Mouse (Mus musculus) embryonic facial prominence, embryonic 14.5 days (tissue): ENCODE results near the gene Sox5. TPM values are rescaled to one million over a fixed set of nuclear protein-coding genes. Genes with fewer than 3 reads are reported as not detected.

Experiments
- ATAC-seq: fragments of 200-750 bp; cut with Nextera tagmentation; 2 replicates; pipeline ENCODE4 v1.8.0; 2017; ENCODE audit warnings: low read depth, moderate number of reproducible peaks, moderate TSS enrichment
- DNase-seq: peaks from one replicate; pipeline ENCODE4 v3.0.0-alpha.2; 2015; ENCODE audit warnings: low spot score
- H3K27ac ChIP-seq: fragments of 300-500 bp; sonication (generic); replicated peaks from 2 replicates; pipeline ENCODE4 v1.5.1; 2014; ENCODE audit warnings: low read depth, mild to moderate bottlenecking, low read length, moderate library complexity
- H3K27me3 ChIP-seq: fragments of 300-500 bp; sonication (generic); replicated peaks from 2 replicates; pipeline ENCODE4 v1.6.1; 2014; ENCODE audit warnings: low read length; ENCODE audit not compliant: control insufficient read depth, insufficient read depth
- H3K36me3 ChIP-seq: fragments of 300-500 bp; sonication (generic); 2 replicates; pipeline ENCODE4 v1.6.1; 2014; ENCODE audit warnings: low read length, mixed read lengths; ENCODE audit not compliant: control insufficient read depth, insufficient read depth
- H3K4me1 ChIP-seq: fragments of 300-500 bp; sonication (generic); 2 replicates; pipeline ENCODE4 v1.6.1; 2014; ENCODE audit warnings: antibody characterized with exemption, low read length; ENCODE audit not compliant: control insufficient read depth, insufficient read depth
- H3K4me2 ChIP-seq: fragments of 300-500 bp; sonication (generic); 2 replicates; pipeline ENCODE4 v1.6.1; 2014; ENCODE audit warnings: low read depth, mild to moderate bottlenecking, low read length, moderate library complexity, mixed read lengths
- H3K4me3 ChIP-seq: fragments of 300-500 bp; sonication (generic); 2 replicates; pipeline ENCODE4 v1.5.1; 2014; ENCODE audit warnings: low read depth, mild to moderate bottlenecking, low read length
- H3K9ac ChIP-seq: fragments of 300-500 bp; sonication (generic); 2 replicates; pipeline ENCODE4 v1.6.1; 2014; ENCODE audit warnings: low read depth, mild to moderate bottlenecking, low read length, moderate library complexity, mixed read lengths
- H3K9me3 ChIP-seq: fragments of 300-500 bp; sonication (generic); 2 replicates; pipeline ENCODE4 v1.6.1; 2016; ENCODE audit warnings: low read length; ENCODE audit not compliant: control insufficient read depth
- WGBS: fragments of 180-500 bp; shearing (Covaris S2); extraction: QIAGEN DNeasy Blood & Tissue Kit; methylation state at CpG from one replicate; pipeline ENCODE4 v1.1.7; 2014; 5-methylcytosine and 5-hydroxymethylcytosine counted together
- polyA plus RNA-seq: library from polyadenylated mRNA; unstranded; fragments of >200 nt; fragmentation: Nextera tagmentation; extraction: Ambion mirVana; gene quantifications from 2 replicates; pipeline ENCODE4 v1.2.1, GENCODE M21; 2014

Gene Sox5
- polyA plus RNA-seq, 1 experiment from 2014 or later = 10.8 TPM

DNA sequence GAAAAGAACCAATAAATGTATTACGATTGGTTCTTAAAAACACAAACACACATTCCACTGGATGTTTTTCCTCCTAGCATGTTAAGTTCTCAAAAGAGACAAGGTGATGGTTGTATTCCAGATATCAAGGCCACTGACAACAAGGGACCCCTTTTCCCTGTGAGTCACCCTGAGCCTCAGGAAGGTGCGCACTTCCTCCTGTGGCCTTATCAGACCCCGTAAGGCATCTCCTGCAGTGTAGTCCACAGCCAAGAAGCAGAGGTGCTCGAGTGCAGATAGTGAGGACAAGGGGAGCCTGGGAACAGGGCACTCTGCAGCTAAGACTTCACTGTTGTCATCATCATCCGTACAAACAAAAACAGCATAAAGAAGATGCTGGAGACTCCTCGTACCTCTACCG is 939.8 kb downstream of the Sox5 start:
- WGBS = 88% methylated on average over 7 of the region's 7 CpGs
- H3K4me1 ChIP-seq = no peaks in the 10 kb centered on the region; the same call in 1 of the 2 replicates
- ATAC-seq = no peak
- peaks cover 60% of the 10 kb centered on the region for H3K27me3 ChIP-seq
- no peaks in the 10 kb centered on the region for H3K9me3 ChIP-seq
- no peak overlapping the region for H3K4me2 ChIP-seq
- no peaks in the 10 kb centered on the region for H3K36me3 ChIP-seq
- no peak for DNase-seq
- H3K27ac ChIP-seq = no peak overlapping the region
- no peak overlapping the region for H3K4me3 ChIP-seq
- H3K9ac ChIP-seq = no peak overlapping the region

DNA sequence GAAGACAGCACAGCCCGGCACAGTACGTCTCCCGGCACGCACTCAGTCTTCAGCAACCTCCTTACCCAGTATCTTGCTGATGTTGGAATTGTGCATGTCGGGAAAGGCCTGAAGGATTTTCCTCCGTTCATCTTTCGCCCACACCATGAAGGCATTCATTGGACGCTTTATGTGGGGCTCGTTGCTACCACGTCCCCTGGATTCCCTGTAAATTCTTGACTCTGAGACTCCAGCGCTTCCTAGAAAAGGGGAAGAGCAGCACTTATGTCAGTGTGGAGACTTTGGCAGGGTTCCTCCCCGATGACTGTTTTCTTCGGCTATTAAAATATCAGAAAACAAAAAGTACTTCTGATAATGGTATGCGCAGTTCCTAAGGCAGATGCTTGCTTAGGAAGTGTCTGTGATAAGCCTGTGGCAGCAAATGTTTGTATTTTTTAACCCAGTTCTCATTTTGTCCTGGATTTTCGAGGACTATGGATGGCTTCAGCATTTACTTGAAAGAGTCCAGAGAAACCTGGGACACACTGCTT is 940.6 kb downstream of the Sox5 start:
- DNase-seq (no peak), ATAC-seq (no peak)
- Histone ChIP-seq H3K27ac (no peak overlapping the region), H3K4me2 (no peak overlapping the region), H3K4me3 (no peak overlapping the region), H3K4me1 (no peaks in the 10 kb centered on the region; the same call in 1 of the 2 replicates), H3K27me3 (peaks cover 60% of the 10 kb centered on the region), H3K36me3 (no peaks in the 10 kb centered on the region), H3K9me3 (no peaks in the 10 kb centered on the region), H3K9ac (no peak overlapping the region)
- 89% methylated on average over 15 of the region's 15 CpGs for WGBS

DNA sequence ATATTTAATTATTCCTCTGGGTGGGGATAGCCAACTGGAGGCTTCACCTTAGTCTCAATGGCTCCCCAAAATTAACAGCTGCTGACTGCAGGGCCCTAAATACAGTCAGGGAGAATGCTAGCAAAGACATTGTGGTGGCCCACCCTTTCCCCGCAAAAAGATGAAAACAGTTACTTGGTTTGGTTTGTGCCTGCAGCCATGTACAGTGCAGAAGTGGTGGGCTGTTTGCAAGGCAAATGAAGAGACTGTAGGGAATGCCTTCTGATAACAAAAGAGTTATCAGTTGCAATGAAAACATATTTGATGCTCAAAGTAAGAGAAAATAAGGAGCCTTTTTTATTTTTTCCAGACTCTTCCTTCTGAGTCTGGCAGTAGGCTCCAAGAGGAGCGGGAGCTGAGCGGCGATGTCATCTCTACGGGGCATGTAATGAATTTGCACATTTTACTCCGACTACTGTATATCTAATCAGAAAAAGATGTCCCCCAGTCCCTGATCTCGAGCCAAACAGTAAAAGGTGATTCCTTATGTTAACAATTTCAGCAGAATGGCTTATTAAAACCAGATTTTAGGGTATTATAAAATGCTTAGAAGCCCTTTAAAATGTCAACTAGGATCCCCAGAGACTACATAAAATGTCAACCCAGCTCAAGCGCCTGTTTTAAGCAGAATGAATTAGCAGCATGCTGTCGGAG is 943.2 kb downstream of the Sox5 start:
- peaks cover 60% of the 10 kb centered on the region for H3K27me3 ChIP-seq
- WGBS = 41% methylated on average over 9 of the region's 9 CpGs
- ATAC-seq (no peak), DNase-seq (peak; percentile 51)
- H3K4me1 ChIP-seq = no peaks in the 10 kb centered on the region
- H3K4me3 ChIP-seq = no peak overlapping the region
- H3K9ac ChIP-seq = no peak overlapping the region
- no peaks in the 10 kb centered on the region for H3K9me3 ChIP-seq
- no peak overlapping the region for H3K27ac ChIP-seq
- H3K4me2 ChIP-seq = no peak overlapping the region
- no peaks in the 10 kb centered on the region; the same call in 1 of the 2 replicates for H3K36me3 ChIP-seq

DNA sequence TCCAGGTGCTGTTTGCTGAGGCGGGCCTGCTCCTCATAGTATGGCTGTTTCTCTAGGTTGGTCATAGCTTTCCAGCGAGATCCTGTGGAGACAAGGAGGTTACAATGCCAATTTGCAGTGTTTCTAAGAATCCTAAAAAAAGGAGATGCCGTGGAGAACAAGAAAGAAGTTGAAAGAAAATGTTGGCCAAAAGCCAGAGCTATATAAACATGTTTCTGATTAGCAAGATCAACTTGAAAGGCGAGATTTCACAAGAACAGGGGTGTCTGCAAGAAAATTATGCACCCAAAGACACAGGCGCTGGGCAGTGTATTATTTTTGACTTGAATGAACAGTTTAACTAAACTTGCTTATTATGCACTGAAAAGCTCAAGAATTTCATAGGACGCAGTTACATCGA is 946.4 kb downstream of the Sox5 start:
- no peak overlapping the region for H3K4me2 ChIP-seq
- 57% methylated on average over 7 of the region's 7 CpGs for WGBS
- no peak for ATAC-seq

DNA sequence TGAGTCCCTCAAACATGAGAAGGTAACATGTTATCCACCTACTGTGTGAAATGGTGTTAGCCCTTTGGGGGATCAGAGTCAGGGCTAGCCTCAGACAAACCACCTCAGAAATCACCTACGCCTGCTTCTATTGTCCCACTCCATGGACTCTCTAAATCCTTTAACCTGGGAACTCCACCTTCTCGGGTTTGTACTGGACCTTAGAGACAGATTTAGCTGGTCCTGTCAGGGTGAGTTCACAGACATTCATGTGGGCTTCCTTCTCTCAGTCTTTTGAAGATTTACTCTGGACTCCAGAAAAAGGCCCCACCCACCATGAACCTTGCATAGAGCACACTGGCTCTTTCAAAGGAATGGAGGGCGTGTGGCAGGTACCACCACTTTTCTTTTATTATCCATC is 947.8 kb downstream of the Sox5 start:
- H3K4me1 ChIP-seq = no peaks in the 10 kb centered on the region
- H3K27ac ChIP-seq = no peak overlapping the region
- H3K9me3 ChIP-seq = no peaks in the 10 kb centered on the region
- no peak overlapping the region for H3K4me3 ChIP-seq
- peaks cover 39% of the 10 kb centered on the region for H3K27me3 ChIP-seq
- WGBS = 95% methylated on average over 3 of the region's 3 CpGs
- DNase-seq (no peak), ATAC-seq (no peak)
- H3K36me3 ChIP-seq = no peaks in the 10 kb centered on the region; the same call in 1 of the 2 replicates
- no peak overlapping the region for H3K9ac ChIP-seq
- H3K4me2 ChIP-seq = no peak overlapping the region

More for the DNA sequence above, 946.4 kb downstream of the Sox5 start:
- no peak overlapping the region for H3K9ac ChIP-seq
- no peaks in the 10 kb centered on the region for H3K9me3 ChIP-seq
- H3K27ac ChIP-seq = no peak overlapping the region
- no peak overlapping the region for H3K4me3 ChIP-seq
- DNase-seq = peak; percentile 67
- H3K36me3 ChIP-seq = no peaks in the 10 kb centered on the region; the same call in 1 of the 2 replicates
- H3K27me3 ChIP-seq = peaks cover 50% of the 10 kb centered on the region
- H3K4me1 ChIP-seq = no peaks in the 10 kb centered on the region

DNA sequence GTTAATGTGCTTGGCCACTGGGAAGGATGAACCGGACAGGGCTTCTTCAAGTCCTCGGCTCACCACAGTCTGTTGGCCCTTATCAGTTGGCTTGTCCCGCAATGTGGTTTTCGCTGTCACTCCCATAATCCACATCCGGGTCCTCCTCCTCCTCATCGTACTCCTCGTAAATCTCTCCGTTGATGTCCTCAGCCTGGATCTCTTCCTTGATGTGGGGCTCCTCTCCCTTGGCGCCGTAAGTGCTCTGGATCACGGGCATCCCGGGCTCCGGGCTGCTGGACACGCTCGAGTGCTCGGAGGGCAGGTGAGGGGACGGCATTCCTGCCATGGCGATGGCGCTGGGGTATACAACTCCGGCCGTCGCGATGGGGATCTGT is 948.6 kb downstream of the Sox5 start:
- H3K27me3 ChIP-seq = peaks cover 36% of the 10 kb centered on the region
- no peak overlapping the region for H3K4me3 ChIP-seq
- no peak overlapping the region for H3K9ac ChIP-seq
- 93% methylated on average over 23 of the region's 23 CpGs for WGBS
- ATAC-seq = no peak
- H3K27ac ChIP-seq = no peak overlapping the region
- no peaks in the 10 kb centered on the region for H3K9me3 ChIP-seq
- DNase-seq = no peak
- no peak overlapping the region for H3K4me2 ChIP-seq
- H3K36me3 ChIP-seq = no peaks in the 10 kb centered on the region; the same call in 1 of the 2 replicates
- H3K4me1 ChIP-seq = no peaks in the 10 kb centered on the region

DNA sequence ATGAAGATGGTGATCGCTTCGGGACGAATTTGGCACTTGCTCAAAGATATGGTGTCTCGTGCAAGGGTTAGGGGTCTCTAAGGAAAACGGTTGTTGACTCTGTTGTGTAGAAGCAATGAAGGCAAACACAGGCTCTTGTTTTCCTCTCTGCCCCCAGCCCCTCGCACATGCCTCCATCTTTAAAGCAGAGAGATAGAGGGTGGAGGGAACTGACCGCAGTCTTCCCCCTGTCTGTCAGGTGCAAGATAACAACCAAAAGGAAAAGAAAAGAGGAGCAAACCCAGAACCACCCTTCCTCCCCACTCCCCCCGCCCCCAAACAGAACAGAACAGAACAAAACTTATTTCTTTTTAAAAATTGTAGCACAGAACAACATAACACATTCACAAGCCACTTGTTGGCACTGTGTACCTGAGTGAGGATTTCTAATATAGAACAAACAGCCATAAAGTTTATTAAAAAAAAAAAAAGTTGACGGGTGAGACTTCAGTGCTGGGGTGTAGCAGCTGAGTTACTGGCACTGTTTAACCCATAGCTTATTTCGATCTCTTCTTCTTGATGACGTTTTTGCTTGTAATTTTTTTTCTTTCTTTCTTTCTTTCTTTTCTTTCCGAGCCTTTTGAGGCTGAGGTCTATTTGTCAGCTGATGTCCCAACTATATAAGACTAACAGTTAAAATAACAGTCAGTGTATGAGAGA is 949.1 kb downstream of the Sox5 start:
- 86% methylated on average over 12 of the region's 12 CpGs for WGBS
- no peak overlapping the region for H3K27ac ChIP-seq
- H3K27me3 ChIP-seq = peaks cover 31% of the 10 kb centered on the region
- H3K9ac ChIP-seq = no peak overlapping the region
- DNase-seq (no peak), ATAC-seq (no peak)
- H3K4me3 ChIP-seq = no peak overlapping the region
- H3K4me1 ChIP-seq = no peaks in the 10 kb centered on the region
- H3K9me3 ChIP-seq = no peaks in the 10 kb centered on the region
- H3K36me3 ChIP-seq = no peaks in the 10 kb centered on the region; the same call in 1 of the 2 replicates
- H3K4me2 ChIP-seq = no peak overlapping the region

DNA sequence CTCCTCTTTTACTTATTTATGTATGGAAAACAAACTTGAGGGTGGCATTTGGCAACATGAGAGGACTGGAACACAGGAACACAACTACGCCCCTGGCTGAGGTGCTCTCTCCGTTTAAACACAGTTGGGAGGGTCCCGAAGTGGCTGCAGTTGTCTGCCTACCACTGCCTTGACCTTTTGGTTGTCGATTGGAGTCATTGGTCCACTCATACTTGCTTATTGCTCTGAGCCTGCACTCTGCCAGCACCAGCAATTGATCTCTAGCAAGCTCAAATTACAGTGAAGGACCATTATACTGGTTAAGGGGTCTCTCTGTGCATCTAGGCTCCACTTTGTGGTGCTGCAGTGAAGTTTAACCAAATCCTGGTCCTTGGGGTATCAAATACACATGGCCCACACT is 950.5 kb downstream of the Sox5 start:
- DNase-seq (no peak), ATAC-seq (no peak)
- Histone ChIP-seq H3K4me3 (no peak overlapping the region), H3K4me2 (no peak overlapping the region), H3K27ac (no peak overlapping the region), H3K4me1 (no peaks in the 10 kb centered on the region), H3K9me3 (no peaks in the 10 kb centered on the region), H3K9ac (no peak overlapping the region), H3K27me3 (peaks cover 31% of the 10 kb centered on the region), H3K36me3 (no peaks in the 10 kb centered on the region; the same call in 1 of the 2 replicates)
- 56% methylated on average over 4 of the region's 4 CpGs for WGBS
